Mouse (Mus musculus): ENCODE measurements around the gene Syt1.

- no peak for TF ChIP-seq ZC3H11A (IDR thresholded peaks at IDR 0.05; ENCODE audit: borderline replicate concordance, low read depth, low read length)
- TF ChIP-seq ZNF384 (IDR thresholded peaks at IDR 0.05; ENCODE audit: low read depth, low read length) = no peak
- no peak for TF ChIP-seq MAFK (IDR thresholded peaks at IDR 0.05; ENCODE audit: insufficient read depth, low read depth, low read length)
- no peak for TF ChIP-seq HCFC1 (IDR thresholded peaks at IDR 0.05; ENCODE audit: borderline replicate concordance, insufficient read depth, low read length)
- TF ChIP-seq CHD2 (IDR thresholded peaks at IDR 0.05; ENCODE audit: low read depth, low read length) = no peak
Measured at GRCm38 (mm10) chr10:108905264-108905663, 105.5 kb downstream of the Syt1 start.
